Mouse (Mus musculus) lung, postnatal 0 days (tissue): ENCODE measurements around the gene Mfsd6. TPM values are rescaled to one million over a fixed set of nuclear protein-coding genes. Genes with fewer than 3 reads are reported as not detected.
"Not testable (repeated sequence)": the region's sequence is repeated elsewhere in the genome, so short reads cannot be mapped to it uniquely, and the experiment has no call there.

Experiments used
- ATAC-seq: fragments of 200-750 bp; cut with Nextera tagmentation; 2 replicates; pipeline ENCODE4 v1.8.0; 2017; ENCODE audit warnings: moderate library complexity
- DNase-seq: peaks from one replicate; pipeline ENCODE4 v3.0.0-alpha.2; 2016; ENCODE audit warnings: low spot score
- H3K27ac ChIP-seq: fragments of 300-500 bp; sonication (generic); 2 replicates; pipeline ENCODE4 v1.5.1; 2014; ENCODE audit warnings: antibody characterized with exemption, mild to moderate bottlenecking, low read length, mixed read lengths
- H3K27me3 ChIP-seq: fragments of 300-500 bp; sonication (generic); replicated peaks from 2 replicates; pipeline ENCODE4 v1.6.1; 2014; ENCODE audit warnings: low read length, mixed read lengths; ENCODE audit not compliant: insufficient read depth
- H3K36me3 ChIP-seq: fragments of 300-500 bp; sonication (generic); 2 replicates; pipeline ENCODE4 v1.6.1; 2014; ENCODE audit warnings: low read length, mixed read lengths; ENCODE audit not compliant: insufficient read depth
- H3K4me1 ChIP-seq: fragments of 300-500 bp; sonication (generic); 2 replicates; pipeline ENCODE4 v1.6.1; 2014; ENCODE audit warnings: antibody characterized with exemption, low read depth, low read length, mixed read lengths; ENCODE audit not compliant: insufficient read depth
- H3K4me2 ChIP-seq: fragments of 300-500 bp; sonication (generic); replicated peaks from 2 replicates; pipeline ENCODE4 v1.6.1; 2014; ENCODE audit warnings: low read depth, mild to moderate bottlenecking, low read length, moderate library complexity, mixed read lengths
- H3K4me3 ChIP-seq: fragments of 300-500 bp; sonication (generic); 2 replicates; pipeline ENCODE4 v1.5.1; 2014; ENCODE audit warnings: low read depth, low read length
- H3K9ac ChIP-seq: fragments of 300-500 bp; sonication (generic); replicated peaks from 2 replicates; pipeline ENCODE4 v1.6.1; 2014; ENCODE audit warnings: low read depth, mild to moderate bottlenecking
- H3K9me3 ChIP-seq: fragments of 300-500 bp; sonication (generic); 2 replicates; pipeline ENCODE4 v1.6.1; 2016; ENCODE audit warnings: low read length, mixed read lengths
- CTCF ChIP-seq: IDR thresholded peaks from 2 replicates; pipeline ENCODE4 v1.5.1; 2016; ENCODE audit warnings: antibody characterized with exemption, mild to moderate bottlenecking
- EP300 ChIP-seq: IDR thresholded peaks from 2 replicates; pipeline ENCODE4 v1.6.1; 2016; ENCODE audit warnings: antibody characterized with exemption, mild to moderate bottlenecking, control low read depth
- WGBS: fragments of 180-500 bp; shearing (Covaris S2); extraction: QIAGEN DNeasy Blood & Tissue Kit; methylation state at CpG from one replicate; pipeline ENCODE4 v1.1.7; 2014; 5-methylcytosine and 5-hydroxymethylcytosine counted together
- polyA plus RNA-seq: library from polyadenylated mRNA; unstranded; fragments of >200 nt; fragmentation: Nextera tagmentation; extraction: Ambion mirVana; gene quantifications from 2 replicates; pipeline ENCODE4 v1.2.1, GENCODE M21; 2015

Gene Mfsd6
- polyA plus RNA-seq, 1 experiment from 2014 or later, result 4.2 TPM

GRCm38 (mm10) chr1:52714451-52714850 is 12.8 kb downstream of the Mfsd6 start:
- no peaks in the 10 kb centered on the region for H3K4me1 ChIP-seq
- 67% methylated on average over 1 of the region's 1 CpGs for WGBS
- H3K27ac ChIP-seq, result no peak overlapping the region
- no peak for TF ChIP-seq EP300
- no peak for TF ChIP-seq CTCF
- no peak for DNase-seq
- H3K36me3 ChIP-seq, result no peaks in the 10 kb centered on the region
- H3K27me3 ChIP-seq, result no peaks in the 10 kb centered on the region
- no peaks in the 10 kb centered on the region for H3K9me3 ChIP-seq
- no peak overlapping the region for H3K4me2 ChIP-seq
- H3K4me3 ChIP-seq, result no peak overlapping the region
- ATAC-seq, result no peak
- H3K9ac ChIP-seq, result no peak overlapping the region

- ATAC-seq (no peak), DNase-seq (no peak)
- no peaks in the 10 kb centered on the region for H3K9me3 ChIP-seq
- H3K36me3 ChIP-seq, result no peaks in the 10 kb centered on the region
- H3K4me3 ChIP-seq, result no peak overlapping the region
- H3K4me1 ChIP-seq, result no peaks in the 10 kb centered on the region
- no peaks in the 10 kb centered on the region for H3K27me3 ChIP-seq
- H3K4me2 ChIP-seq, result no peak overlapping the region
- TF ChIP-seq CTCF (no peak), EP300 (no peak)
- H3K9ac ChIP-seq, result no peak overlapping the region
- no peak overlapping the region for H3K27ac ChIP-seq
- 39% methylated on average over 3 of the region's 3 CpGs for WGBS
Observed at GRCm38 (mm10) chr1:52714021-52714420, 13.2 kb downstream of the Mfsd6 start.

- H3K36me3 ChIP-seq, result no peaks in the 10 kb centered on the region
- H3K27me3 ChIP-seq, result no peaks in the 10 kb centered on the region
- H3K4me1 ChIP-seq, result no peaks in the 10 kb centered on the region
- H3K4me2 ChIP-seq, result no peak overlapping the region
- 71% methylated on average over 6 of the region's 6 CpGs for WGBS
- no peaks in the 10 kb centered on the region for H3K9me3 ChIP-seq
- H3K27ac ChIP-seq, result no peak overlapping the region
- no peak for DNase-seq
- ATAC-seq, result no peak
- TF ChIP-seq CTCF (no peak), EP300 (no peak)
- no peak overlapping the region for H3K4me3 ChIP-seq
- no peak overlapping the region for H3K9ac ChIP-seq
Observed at GRCm38 (mm10) chr1:52708745-52709144, 18.5 kb downstream of the Mfsd6 start.

GRCm38 (mm10) chr1:52707030-52707429 is 20.2 kb downstream of the Mfsd6 start:
- no peak for DNase-seq
- WGBS, result 73% methylated on average over 3 of the region's 3 CpGs
- TF ChIP-seq EP300 (no peak), CTCF (no peak)

GRCm38 (mm10) chr1:52702738-52703491 is 24.3 kb downstream of the Mfsd6 start:
- TF ChIP-seq CTCF (no peak), EP300 (no peak)
- H3K4me3 ChIP-seq, result no peak overlapping the region
- H3K9ac ChIP-seq, result no peak overlapping the region
- no peak overlapping the region for H3K4me2 ChIP-seq
- WGBS, result 79% methylated on average over 7 of the region's 7 CpGs
- ATAC-seq, result no peak
- DNase-seq, result peak; percentile 11
- H3K36me3 ChIP-seq, result no peaks in the 10 kb centered on the region
- no peaks in the 10 kb centered on the region for H3K27me3 ChIP-seq
- no peak overlapping the region for H3K27ac ChIP-seq
- H3K9me3 ChIP-seq, result no peaks in the 10 kb centered on the region
- H3K4me1 ChIP-seq, result no peaks in the 10 kb centered on the region

More at GRCm38 (mm10) chr1:52707030-52707429, 20.2 kb downstream of the Mfsd6 start:
- Histone ChIP-seq H3K36me3 (no peaks in the 10 kb centered on the region), H3K4me1 (no peaks in the 10 kb centered on the region), H3K4me2 (no peak overlapping the region), H3K4me3 (no peak overlapping the region), H3K9me3 (no peaks in the 10 kb centered on the region), H3K27me3 (no peaks in the 10 kb centered on the region), H3K9ac (no peak overlapping the region), H3K27ac (no peak overlapping the region)
- no peak for ATAC-seq

- Histone ChIP-seq H3K4me2 (no peak overlapping the region), H3K4me3 (no peak overlapping the region), H3K27ac (no peak overlapping the region), H3K9ac (no peak overlapping the region), H3K36me3 (no peaks in the 10 kb centered on the region), H3K27me3 (no peaks in the 10 kb centered on the region), H3K9me3 (no peaks in the 10 kb centered on the region), H3K4me1 (no peaks in the 10 kb centered on the region)
- DNase-seq, result no peak
- TF ChIP-seq CTCF (no peak), EP300 (no peak)
- no peak for ATAC-seq
- 85% methylated on average over 1 of the region's 1 CpGs for WGBS
Observed at GRCm38 (mm10) chr1:52701941-52702340, 25.3 kb downstream of the Mfsd6 start.

- H3K4me3 ChIP-seq, H3K4me1 ChIP-seq, H3K9ac ChIP-seq, H3K9me3 ChIP-seq, H3K4me2 ChIP-seq, H3K27me3 ChIP-seq, ATAC-seq, DNase-seq, H3K27ac ChIP-seq, H3K36me3 ChIP-seq: not testable (repeated sequence)
- WGBS, result 93% methylated on average over 13 of the region's 13 CpGs
Observed at GRCm38 (mm10) chr1:52694456-52694855, 32.8 kb downstream of the Mfsd6 start.
